Mouse (Mus musculus): ENCODE data around the gene Raver1. TPM values are rescaled to one million over a fixed set of nuclear protein-coding genes. Genes with fewer than 3 reads are reported as not detected.

The Raver1 gene
- polyA plus RNA-seq, 1 experiment from 2014 or later = 53.6 TPM

DNA sequence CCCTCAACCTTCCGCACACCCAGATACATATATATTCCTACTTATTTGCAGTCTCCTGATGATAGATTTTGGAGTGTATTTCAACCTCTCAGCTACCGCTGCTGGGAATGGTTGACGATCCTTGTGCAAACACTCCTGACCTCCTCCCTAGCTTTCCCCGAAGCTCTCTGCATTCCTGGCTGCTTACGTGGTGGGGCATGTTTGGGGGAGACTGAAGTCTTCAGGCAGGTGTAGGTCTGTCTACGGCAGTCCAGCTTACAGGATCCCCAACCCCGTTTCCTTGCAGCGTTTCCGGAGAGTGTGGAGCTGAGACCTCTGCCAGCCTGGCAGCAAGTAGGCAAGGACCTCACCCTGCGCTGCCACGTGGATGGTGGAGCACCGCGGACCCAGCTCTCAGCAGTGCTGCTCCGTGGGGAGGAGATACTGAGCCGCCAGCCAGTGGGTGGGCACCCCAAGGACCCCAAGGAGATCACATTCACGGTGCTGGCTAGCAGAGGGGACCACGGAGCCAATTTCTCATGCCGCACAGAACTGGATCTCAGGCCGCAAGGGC, 66.5 kb downstream of the Raver1 start:
- Histone ChIP-seq H3K4me2 (no peak overlapping the region), H3K9me3 (replicated peaks; ENCODE audit: control insufficient read depth, low read length) (no peaks in the 10 kb centered on the region), H3K27me3 (ENCODE audit: control insufficient read depth, insufficient read depth, low read length) (peaks cover 36% of the 10 kb centered on the region), H3K4me3 (ENCODE audit: low read depth, low read length) (no peak overlapping the region), H3K4me1 (ENCODE audit: control insufficient read depth, insufficient read depth, low read length) (peaks cover 12% of the 10 kb centered on the region), H3K27ac (ENCODE audit: low read depth, low read length) (no peak overlapping the region), H3K9ac (ENCODE audit: low read depth, low read length) (no peak overlapping the region), H3K36me3 (ENCODE audit: control insufficient read depth, insufficient read depth, low read length) (no peaks in the 10 kb centered on the region)
- 67% methylated on average over 19 of the region's 19 CpGs for WGBS (ENCODE audit: insufficient replicate concordance)
- no peak for ATAC-seq (replicated peaks; ENCODE audit: insufficient number of reproducible peaks, low FRiP score, low TSS enrichment)

MicroRNA genes within 50 kb of the gene (microRNA counts, 519-probe panel; counts per million panel counts)
- microRNA mmu-miR-1900 = 32.2 counts per million

Small RNAs within 50 kb of the gene (microRNA-seq; reads per million reads assigned to microRNA genes)
- gene Mir1900 (ENCODE audit: borderline number of aligned reads) (not detected), gene Mir7082 (ENCODE audit: borderline number of aligned reads) (2.3 reads per million, percentile 28 among the genes with 10 or more reads in this experiment)

Other genes with a start within 250 kb of the Raver1 start
- gene A230050P20Rik, start 223.4 kb downstream of the Raver1 start, polyA plus RNA-seq (2014; fragmentation: Nextera tagmentation; extraction: Ambion mirVana) = 2.1 TPM in 2 replicates
- 2.1 and 2.9 TPM in 2 replicates for gene Angptl6, start 212.3 kb downstream of the Raver1 start, polyA plus RNA-seq (2014; fragmentation: Nextera tagmentation; extraction: Ambion mirVana)
- 43.6 and 46.2 TPM in 2 replicates for gene Ppan, start 203.8 kb downstream of the Raver1 start, polyA plus RNA-seq (2014; fragmentation: Nextera tagmentation; extraction: Ambion mirVana)
- 276 and 286 TPM in 2 replicates for gene Eif3g, start 193.4 kb downstream of the Raver1 start, polyA plus RNA-seq (2014; fragmentation: Nextera tagmentation; extraction: Ambion mirVana)
- 50.5 and 59.3 TPM in 2 replicates for gene Dnmt1, start 132.1 kb downstream of the Raver1 start, polyA plus RNA-seq (2014; fragmentation: Nextera tagmentation; extraction: Ambion mirVana)
- 24.6 and 26.5 TPM in 2 replicates for gene S1pr2, start 115.2 kb downstream of the Raver1 start, polyA plus RNA-seq (2014; fragmentation: Nextera tagmentation; extraction: Ambion mirVana)
- 140 and 147 TPM in 2 replicates for gene Mrpl4, start 89.3 kb downstream of the Raver1 start, polyA plus RNA-seq (2014; fragmentation: Nextera tagmentation; extraction: Ambion mirVana)
- 8.1 and 8.5 TPM in 2 replicates for gene Icam1, start 76.0 kb downstream of the Raver1 start, polyA plus RNA-seq (2014; fragmentation: Nextera tagmentation; extraction: Ambion mirVana)
- gene Icam4, start 62.6 kb downstream of the Raver1 start, polyA plus RNA-seq (2014; fragmentation: Nextera tagmentation; extraction: Ambion mirVana) = 18.9 and 25.4 TPM in 2 replicates
- gene Icam5, start 59.9 kb downstream of the Raver1 start, polyA plus RNA-seq (2014; fragmentation: Nextera tagmentation; extraction: Ambion mirVana) = not detected in 2 replicates
- 0.28 and 1.8 TPM in 2 replicates for gene Zglp1, start 24.9 kb downstream of the Raver1 start, polyA plus RNA-seq (2014; fragmentation: Nextera tagmentation; extraction: Ambion mirVana)
- gene Gm49373, start 18.9 kb downstream of the Raver1 start, polyA plus RNA-seq (2014; fragmentation: Nextera tagmentation; extraction: Ambion mirVana) = 0.31 and 0.44 TPM in 2 replicates
- 52.9 and 58.2 TPM in 2 replicates for gene Fdx1l, start 18.4 kb downstream of the Raver1 start, polyA plus RNA-seq (2014; fragmentation: Nextera tagmentation; extraction: Ambion mirVana)
- 1.2 and 1.9 TPM in 2 replicates for gene Gm38431, start within 50 bp of the Raver1 start, polyA plus RNA-seq (2014; fragmentation: Nextera tagmentation; extraction: Ambion mirVana)
- gene Tyk2, start 39.2 kb upstream of the Raver1 start, polyA plus RNA-seq (2014; fragmentation: Nextera tagmentation; extraction: Ambion mirVana) = 9.4 and 10.9 TPM in 2 replicates
- gene Cdc37, start 58.0 kb upstream of the Raver1 start, polyA plus RNA-seq (2014; fragmentation: Nextera tagmentation; extraction: Ambion mirVana) = 254 and 266 TPM in 2 replicates
- 7.6 and 8.3 TPM in 2 replicates for gene Pde4a, start 73.7 kb upstream of the Raver1 start, polyA plus RNA-seq (2014; fragmentation: Nextera tagmentation; extraction: Ambion mirVana)
- gene Keap1, start 147.4 kb upstream of the Raver1 start, polyA plus RNA-seq (2014; fragmentation: Nextera tagmentation; extraction: Ambion mirVana) = 22.3 and 35.7 TPM in 2 replicates
- gene S1pr5, start 156.4 kb upstream of the Raver1 start, polyA plus RNA-seq (2014; fragmentation: Nextera tagmentation; extraction: Ambion mirVana) = 0.11 and 0.31 TPM in 2 replicates
- 45.5 and 48.2 TPM in 2 replicates for gene Atg4d, start 173.3 kb upstream of the Raver1 start, polyA plus RNA-seq (2014; fragmentation: Nextera tagmentation; extraction: Ambion mirVana)
- 9.9 and 12.3 TPM in 2 replicates for gene Kri1, start 196.0 kb upstream of the Raver1 start, polyA plus RNA-seq (2014; fragmentation: Nextera tagmentation; extraction: Ambion mirVana)
- gene Cdkn2d, start 199.4 kb upstream of the Raver1 start, polyA plus RNA-seq (2014; fragmentation: Nextera tagmentation; extraction: Ambion mirVana) = 88.4 and 99.8 TPM in 2 replicates
- 0.55 and 1.1 TPM in 2 replicates for gene Ap1m2, start 220.3 kb upstream of the Raver1 start, polyA plus RNA-seq (2014; fragmentation: Nextera tagmentation; extraction: Ambion mirVana)
- 62.3 and 70.0 TPM in 2 replicates for gene Slc44a2, start 228.7 kb upstream of the Raver1 start, polyA plus RNA-seq (2014; fragmentation: Nextera tagmentation; extraction: Ambion mirVana)

Data from heart, embryonic 11.5 days (tissue).